8 mouse cellular contexts compared by ENCODE assay signal in genomic region chr1:182553649-182554375, GRCm38 (mm10). TPM values are rescaled to one million over a fixed set of nuclear protein-coding genes. Genes with fewer than 3 reads are reported as not detected.
DNase-seq lines count a peak whose midpoint lies in the region; ATAC-seq and TF ChIP-seq lines count a peak whose summit lies in the region.

No protein-coding gene starts in this region.

- no peak overlapping the region for H3K9ac ChIP-seq in lung, embryonic 14.5 days

- H3K9me3 ChIP-seq in lung, embryonic 14.5 days (ENCODE audit: low read depth, low read length): no peaks in the 10 kb centered on the region

- no peaks in the 10 kb centered on the region for H3K36me3 ChIP-seq in lung, embryonic 14.5 days (ENCODE audit: insufficient read depth)

- H3K27me3 ChIP-seq in lung, embryonic 14.5 days (ENCODE audit: insufficient read depth, low read length): no peaks in the 10 kb centered on the region

- 57% methylated on average over 12 of the region's 12 CpGs for WGBS in lung, embryonic 14.5 days

- peak; percentile 73; the same call in 1 of the 2 replicates for ATAC-seq in lung, embryonic 14.5 days (ENCODE audit: insufficient read depth)

- no peak overlapping the region for H3K4me3 ChIP-seq in lung, embryonic 14.5 days (ENCODE audit: low read depth, low read length)

- H3K27ac ChIP-seq in lung, embryonic 14.5 days (ENCODE audit: low read depth): no peak overlapping the region

- DNase-seq in 416B (ENCODE audit: low read depth) (peak; percentile 56), NIH3T3 (ENCODE audit: low read depth) (peak; percentile 70)
- peak; percentile 40 to 53 for DNase-seq in cerebellum, postnatal 36 days
- peak; percentile 54 for DNase-seq in gastrocnemius, postnatal 10 days
- DNase-seq in kidney, postnatal 14 days: peak; percentile 53
- DNase-seq in lung, embryonic 14.5 days: peak; percentile 80
- peak; percentile 64 for DNase-seq in retina, embryonic 14.5 days (ENCODE audit: low spot score)
- no peak for DNase-seq in urinary bladder, adult 2 months (ENCODE audit: low spot score)

- no peak overlapping the region for H3K4me2 ChIP-seq in lung, embryonic 14.5 days

- TF ChIP-seq CTCF in lung, embryonic 14.5 days (IDR thresholded peaks at IDR 0.05; ENCODE audit: low read depth): peak; percentile 88

- no peaks in the 10 kb centered on the region for H3K4me1 ChIP-seq in lung, embryonic 14.5 days (ENCODE audit: insufficient read depth)

RNA-seq across cellular contexts. Expression of gene Capn8, which starts 11.0 kb away (rescaled TPM):
- total RNA-seq in gastrocnemius, postnatal 10 days (2021): not detected
- not detected in 2 replicates for polyA plus RNA-seq in lung, embryonic 14.5 days (2014; fragmentation: Nextera tagmentation; extraction: Ambion mirVana)
- 0.07 and 0.09 TPM in 2 replicates for polyA plus RNA-seq in urinary bladder, adult 2 months (2012; rRNA removed)

RNA-seq across cellular contexts. Expression of gene Capn2, which starts 36.4 kb away (rescaled TPM):
- total RNA-seq in gastrocnemius, postnatal 10 days (2021): 10 to 100 TPM; 79.2 to 87.6 TPM
- 116 and 117 TPM in 2 replicates for polyA plus RNA-seq in lung, embryonic 14.5 days (2014; fragmentation: Nextera tagmentation; extraction: Ambion mirVana)
- 98.2 and 103 TPM in 2 replicates for polyA plus RNA-seq in urinary bladder, adult 2 months (2012; rRNA removed)
